Mouse (Mus musculus): ENCODE measurements around the gene Megf8. TPM values are rescaled to one million over a fixed set of nuclear protein-coding genes. Genes with fewer than 3 reads are reported as not detected.

The Megf8 gene
- polyA plus RNA-seq, 1 experiment from 2014 or later: 19.5 TPM

GRCm38 (mm10) chr7:25369058-25369749, 52.2 kb downstream of the Megf8 start, which contains the start of gene Cnfn:
Gene Cnfn, minus strand, starts transcription at chr7:25369724.
- Histone ChIP-seq H3K4me3 (no peak within 1 kb of the TSS), H3K27me3 (peaks cover 65% of the 10 kb centered on the region), H3K4me2 (replicated peaks) (no peak within 1 kb of the TSS), H3K9me3 (no peaks in the 10 kb centered on the region), H3K27ac (no peak within 1 kb of the TSS), H3K4me1 (peaks cover 28% of the 10 kb centered on the region), H3K9ac (no peak within 1 kb of the TSS), H3K36me3 (peaks cover 5% of the 10 kb centered on the region)
- 45% methylated on average over 12 of the region's 12 CpGs for WGBS
- ATAC-seq (ENCODE audit: low FRiP score, low read depth): no peak

GRCm38 (mm10) chr7:25372441-25372840, 55.5 kb downstream of the Megf8 start:
- H3K36me3 ChIP-seq: no peaks in the 10 kb centered on the region
- no peak overlapping the region for H3K27ac ChIP-seq
- H3K4me2 ChIP-seq (replicated peaks): no peak overlapping the region
- H3K9me3 ChIP-seq: no peaks in the 10 kb centered on the region
- no peak overlapping the region for H3K4me3 ChIP-seq
- 87% methylated on average over 5 of the region's 5 CpGs for WGBS
- ATAC-seq (ENCODE audit: low FRiP score, low read depth): no peak
- H3K4me1 ChIP-seq: peaks cover 21% of the 10 kb centered on the region
- H3K27me3 ChIP-seq: peaks cover 40% of the 10 kb centered on the region
- H3K9ac ChIP-seq: no peak overlapping the region

- ATAC-seq (ENCODE audit: low FRiP score, low read depth): no peak
- no peak overlapping the region for H3K9ac ChIP-seq
These were observed 59.6 kb downstream of the Megf8 start for GRCm38 (mm10) chr7:25376556-25376955.

DNA sequence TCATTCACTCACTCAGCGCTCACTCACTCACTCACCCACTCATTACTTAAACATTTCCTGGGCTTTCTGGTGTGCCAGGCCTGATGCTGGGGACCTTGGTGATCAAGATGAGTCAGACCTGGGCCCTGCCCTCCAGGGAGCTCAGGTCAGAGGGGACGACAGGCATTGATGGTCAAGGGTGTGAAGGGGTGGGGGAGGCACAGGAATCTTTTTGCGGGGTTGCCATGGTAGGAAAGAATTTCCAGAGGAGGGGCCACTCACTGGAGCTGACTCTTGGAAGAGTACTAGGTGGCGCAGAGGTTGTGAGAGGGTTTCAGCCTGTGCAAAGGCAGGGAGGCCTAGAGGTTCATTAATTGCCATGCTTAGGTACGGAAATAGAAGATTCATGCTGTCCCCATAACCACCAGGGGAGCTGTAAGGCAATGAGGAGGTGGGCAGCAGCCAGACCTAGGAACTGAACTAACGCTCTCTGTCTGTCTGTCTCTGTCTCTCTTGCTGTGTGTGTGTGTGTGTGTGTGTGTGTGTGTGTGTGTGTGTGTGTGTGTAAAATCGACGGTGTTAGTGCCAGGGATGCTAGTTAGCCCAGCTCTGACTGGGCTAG, 60.2 kb downstream of the Megf8 start:
- H3K9me3 ChIP-seq: no peaks in the 10 kb centered on the region
- peaks cover 2% of the 10 kb centered on the region; the same call in 1 of the 2 replicates for H3K27me3 ChIP-seq
- WGBS: 38% methylated on average over 8 of the region's 8 CpGs
- H3K4me2 ChIP-seq (replicated peaks): peak overlapping the region; percentile 60
- peak overlapping the region; percentile 34 for H3K4me3 ChIP-seq
- no peak overlapping the region for H3K27ac ChIP-seq
- H3K4me1 ChIP-seq: peaks cover 37% of the 10 kb centered on the region
- H3K36me3 ChIP-seq: peaks cover 1% of the 10 kb centered on the region; the same call in 1 of the 2 replicates
- 0 out of 2 replicates have a peak overlapping the region, but pooled peaks have one; percentile 0 for H3K9ac ChIP-seq
- ATAC-seq (ENCODE audit: low FRiP score, low read depth): no peak

More at GRCm38 (mm10) chr7:25376556-25376955, 59.6 kb downstream of the Megf8 start:
- 4% methylated on average over 17 of the region's 17 CpGs for WGBS
- H3K36me3 ChIP-seq: no peaks in the 10 kb centered on the region
- H3K4me3 ChIP-seq: peak overlapping the region; percentile 34
- peaks cover 37% of the 10 kb centered on the region for H3K4me1 ChIP-seq
- peaks cover 3% of the 10 kb centered on the region; the same call in 1 of the 2 replicates for H3K27me3 ChIP-seq
- H3K4me2 ChIP-seq (replicated peaks): peak overlapping the region; percentile 60
- H3K9me3 ChIP-seq: no peaks in the 10 kb centered on the region
- H3K27ac ChIP-seq: no peak overlapping the region

GRCm38 (mm10) chr7:25378181-25379100, 61.5 kb downstream of the Megf8 start:
- Histone ChIP-seq H3K27ac (no peak overlapping the region), H3K4me1 (peaks cover 37% of the 10 kb centered on the region), H3K27me3 (peaks cover 2% of the 10 kb centered on the region; the same call in 1 of the 2 replicates), H3K9ac (no peak overlapping the region), H3K9me3 (no peaks in the 10 kb centered on the region), H3K4me2 (replicated peaks) (no peak overlapping the region), H3K36me3 (peaks cover 12% of the 10 kb centered on the region), H3K4me3 (no peak overlapping the region)
- 81% methylated on average over 13 of the region's 13 CpGs for WGBS
- no peak for ATAC-seq (ENCODE audit: low FRiP score, low read depth)

GRCm38 (mm10) chr7:25379551-25380351, 62.8 kb downstream of the Megf8 start:
- H3K27ac ChIP-seq: peak overlapping the region; percentile 58; the same call in 1 of the 2 replicates
- peaks cover 2% of the 10 kb centered on the region; the same call in 1 of the 2 replicates for H3K27me3 ChIP-seq
- peak overlapping the region; percentile 80 for H3K4me2 ChIP-seq (replicated peaks)
- H3K36me3 ChIP-seq: peaks cover 25% of the 10 kb centered on the region
- under 1% methylated on average over 41 of the region's 42 CpGs for WGBS
- peak overlapping the region; percentile 45 for H3K4me3 ChIP-seq
- H3K4me1 ChIP-seq: peaks cover 32% of the 10 kb centered on the region
- H3K9ac ChIP-seq: peak overlapping the region; percentile 60
- H3K9me3 ChIP-seq: no peaks in the 10 kb centered on the region
- peak; percentile 77 for ATAC-seq (ENCODE audit: low FRiP score, low read depth)

DNA sequence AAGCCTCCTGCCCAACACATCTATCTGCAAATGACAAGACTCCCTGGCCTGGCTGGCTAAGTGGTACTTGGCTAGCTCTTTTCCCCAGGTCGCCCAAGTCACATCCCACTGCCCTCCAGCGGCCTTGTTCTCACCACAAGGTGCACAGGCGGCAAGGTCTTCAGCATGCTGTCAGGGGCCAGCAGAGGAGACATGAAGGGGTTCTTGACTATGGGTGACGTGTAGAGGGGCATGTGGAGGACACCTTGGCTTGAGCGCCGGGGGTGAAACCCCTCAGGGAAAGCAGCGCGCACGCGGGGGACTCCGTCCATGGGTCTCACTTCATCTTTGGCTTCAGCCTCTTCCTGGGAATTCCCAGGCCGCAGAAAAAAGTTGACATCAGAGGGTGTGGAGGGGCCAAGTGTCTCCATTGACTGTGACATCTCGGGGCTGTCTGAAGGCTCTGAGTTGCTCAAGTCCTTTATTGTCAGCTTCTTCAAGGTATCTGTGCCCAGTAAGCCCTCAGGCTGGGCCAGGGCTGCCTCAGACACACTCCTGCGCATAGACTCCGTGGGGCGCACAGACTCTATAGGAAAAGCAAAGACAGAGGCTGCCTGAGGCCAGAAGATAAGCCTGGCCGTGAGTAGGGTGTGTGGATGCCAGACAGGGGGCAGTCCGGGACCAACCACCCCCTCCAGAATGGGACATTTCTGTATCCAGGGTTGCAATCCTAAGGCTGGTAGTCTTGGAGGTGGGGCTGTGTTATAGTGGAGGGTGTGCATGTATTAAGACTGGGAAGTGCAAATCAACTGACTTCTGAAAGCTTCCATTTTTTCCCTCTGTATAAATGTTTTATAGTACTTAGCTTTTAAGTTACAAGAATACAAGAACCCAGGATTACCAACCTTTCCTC, 63.7 kb downstream of the Megf8 start:
- peaks cover 34% of the 10 kb centered on the region for H3K36me3 ChIP-seq
- H3K9me3 ChIP-seq: no peaks in the 10 kb centered on the region
- WGBS: 68% methylated on average over 18 of the region's 18 CpGs
- peaks cover 2% of the 10 kb centered on the region; the same call in 1 of the 2 replicates for H3K27me3 ChIP-seq
- no peak for ATAC-seq (ENCODE audit: low FRiP score, low read depth)
- H3K4me2 ChIP-seq (replicated peaks): peak overlapping the region; percentile 80
- no peak overlapping the region for H3K27ac ChIP-seq
- peaks cover 32% of the 10 kb centered on the region for H3K4me1 ChIP-seq
- peak overlapping the region; percentile 45; the same call in 1 of the 2 replicates for H3K4me3 ChIP-seq
- H3K9ac ChIP-seq: no peak overlapping the region; the same call in 1 of the 2 replicates

- Histone ChIP-seq H3K9ac (0 out of 2 replicates have a peak overlapping the region, but pooled peaks have one; percentile 31), H3K4me2 (replicated peaks) (no peak overlapping the region), H3K4me1 (peaks cover 37% of the 10 kb centered on the region), H3K27me3 (no peaks in the 10 kb centered on the region), H3K9me3 (no peaks in the 10 kb centered on the region), H3K27ac (no peak overlapping the region), H3K36me3 (peaks cover 40% of the 10 kb centered on the region), H3K4me3 (no peak overlapping the region)
- WGBS: 44% methylated on average over 3 of the region's 3 CpGs
- 0 out of 2 replicates have a peak, but pooled peaks have one; percentile 1 for ATAC-seq (ENCODE audit: low FRiP score, low read depth)
These were observed 64.3 kb downstream of the Megf8 start for GRCm38 (mm10) chr7:25381284-25381680.

DNA sequence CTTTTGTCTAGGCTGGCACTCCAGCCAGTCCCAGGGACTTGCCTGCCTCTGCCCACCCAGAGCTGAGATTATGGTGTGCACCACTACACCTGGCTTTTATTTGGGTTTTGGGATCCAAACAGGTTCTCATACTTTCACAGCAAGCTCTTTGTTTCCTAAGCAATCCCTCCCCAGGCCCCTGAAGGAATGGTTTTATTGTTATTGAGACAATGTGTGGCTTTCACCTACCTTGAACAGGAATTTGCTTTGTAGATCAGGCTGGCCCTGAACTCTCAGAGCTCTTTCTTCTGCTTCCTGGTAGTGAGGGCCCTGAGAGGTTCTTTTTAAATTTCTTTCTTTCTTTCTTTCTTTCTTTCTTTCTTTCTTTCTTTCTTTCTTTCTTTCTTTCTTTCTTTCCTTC, 65.6 kb downstream of the Megf8 start:
- peaks cover 52% of the 10 kb centered on the region for H3K36me3 ChIP-seq
- H3K9ac ChIP-seq: no peak overlapping the region
- H3K4me3 ChIP-seq: no peak overlapping the region
- no peak for ATAC-seq (ENCODE audit: low FRiP score, low read depth)
- H3K27ac ChIP-seq: no peak overlapping the region
- H3K9me3 ChIP-seq: no peaks in the 10 kb centered on the region
- H3K4me1 ChIP-seq: peaks cover 28% of the 10 kb centered on the region
- H3K4me2 ChIP-seq (replicated peaks): no peak overlapping the region
- H3K27me3 ChIP-seq: no peaks in the 10 kb centered on the region

DNA sequence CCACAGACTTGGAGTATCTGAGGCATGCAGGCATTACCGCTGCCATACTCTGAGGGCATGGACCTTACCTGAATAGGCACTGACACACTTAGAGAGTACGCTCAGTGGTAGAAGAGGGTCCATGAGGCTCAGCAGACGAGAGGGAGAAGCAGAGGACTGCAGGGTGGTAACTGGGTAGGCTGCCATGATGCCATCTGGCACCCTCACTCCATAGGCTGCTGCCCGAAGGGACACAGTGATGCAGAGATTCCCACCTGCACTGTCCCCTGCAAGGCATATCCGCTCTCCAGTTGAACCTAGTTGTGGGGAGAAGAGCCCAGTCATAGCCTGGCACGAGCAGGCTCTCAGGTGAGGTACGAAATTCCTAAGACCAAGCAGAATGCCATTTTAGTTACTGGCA, 66.4 kb downstream of the Megf8 start:
- WGBS: 91% methylated on average over 7 of the region's 7 CpGs
- Histone ChIP-seq H3K4me3 (no peak overlapping the region), H3K27me3 (no peaks in the 10 kb centered on the region), H3K9me3 (no peaks in the 10 kb centered on the region), H3K4me2 (replicated peaks) (no peak overlapping the region), H3K4me1 (peaks cover 28% of the 10 kb centered on the region), H3K27ac (no peak overlapping the region), H3K9ac (no peak overlapping the region), H3K36me3 (peaks cover 60% of the 10 kb centered on the region)
- no peak for ATAC-seq (ENCODE audit: low FRiP score, low read depth)
